Mouse (Mus musculus) activated CD4-positive, CD25-positive, alpha-beta regulatory T cell (primary cell): ENCODE results near the gene Glt1d1. TPM values are rescaled to one million over a fixed set of nuclear protein-coding genes. Genes with fewer than 3 reads are reported as not detected.

ENCODE experiments used
- polyA plus RNA-seq, 2 experiments: library from polyadenylated mRNA; unstranded; fragments of 100-300 nt; shearing (Covaris generic); gene quantifications; one replicate each; pipeline ENCODE4 v1.2.1; 2017

The Glt1d1 gene
- not detected for polyA plus RNA-seq

GRCm38 (mm10) chr5:127632167-127633145, at the start of gene Glt1d1, which contains the start of gene Slc15a4:
Glt1d1 (plus strand) TSS chr5:127632262.
Slc15a4 (minus strand) TSS chr5:127632897.

Other genes starting within 250 kb of the Glt1d1 start
- gene Slc15a4, start 635 bp downstream of the Glt1d1 start, polyA plus RNA-seq, result 10 to 100 TPM; 12.4 to 23.2 TPM